Comparison of ENCODE assay signal across 8 mouse cellular contexts in the genomic region with DNA sequence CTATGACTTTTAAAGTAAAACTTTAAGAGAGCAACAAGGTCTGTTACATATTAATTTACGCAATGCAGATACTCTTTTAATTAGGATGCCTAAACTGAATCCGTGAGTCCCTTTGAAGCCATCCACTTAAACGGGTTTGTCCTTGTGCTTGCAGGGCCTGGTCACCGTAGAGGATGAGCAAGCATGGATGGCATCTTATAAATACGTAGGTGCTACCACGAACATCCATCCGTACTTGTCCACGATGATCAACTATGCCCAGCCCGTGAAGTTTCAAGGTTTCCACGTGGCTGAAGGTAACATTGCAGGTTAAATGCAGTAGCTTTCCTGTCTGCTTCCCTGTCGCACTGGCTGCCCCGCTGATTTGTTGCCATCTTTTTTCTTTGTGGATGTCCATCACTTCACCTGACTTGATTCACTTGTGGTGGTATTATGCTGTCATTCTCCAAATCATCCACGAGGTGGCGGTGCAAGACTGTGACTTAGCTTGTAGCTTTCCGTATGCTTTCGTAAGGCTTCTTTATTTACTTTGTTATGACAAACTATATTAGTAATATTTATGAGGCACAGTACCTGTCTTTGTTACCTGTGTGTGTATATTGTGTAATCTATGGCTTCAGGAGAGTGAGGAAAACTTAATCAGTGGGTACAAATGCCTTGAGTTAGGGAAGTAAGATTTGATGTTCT.
DNase-seq lines count a peak whose midpoint lies in the region; ATAC-seq and TF ChIP-seq lines count a peak whose summit lies in the region.

No protein-coding gene starts in this region.

- peak; percentile 33 for DNase-seq in layer of hippocampus, adult 11-12 months (ENCODE audit: low spot score)
- no peak for DNase-seq in layer of hippocampus, adult 9-11 months
- no peak for DNase-seq in Patski (ENCODE audit: low read depth, low spot score)
- DNase-seq in cerebellum, adult 9-11 months, result peak; percentile 64
- DNase-seq in gastrocnemius, postnatal 14 days, result peak; percentile 23
- peak; percentile 50 for DNase-seq in left cerebral cortex, postnatal 4 days
- peak; percentile 22 for DNase-seq in naive thymus-derived CD4-positive, alpha-beta T cell, adult 2 months (ENCODE audit: low read depth)

- intact Hi-C loops in gastrocnemius, postnatal 14 days (cut with DNase I; ENCODE audit: low total_unique reads), result loop anchor here (5.0 kb wide), 1 partner anchor 170 kb away; no protein-coding TSS in a partner anchor
- intact Hi-C loops in left cerebral cortex, postnatal 4 days (cut with DNase I), result loop anchor here (5.0 kb wide), 1 partner anchor 175 kb away; no protein-coding TSS in a partner anchor

- H3K27me3 ChIP-seq in Patski, result no peaks in the 10 kb centered on the region

- peak; percentile 67 for ATAC-seq in Patski
- no peak for ATAC-seq in frontal cortex, adult (ENCODE audit: low TSS enrichment)

- peak; percentile 83 for TF ChIP-seq CTCF in Patski (IDR thresholded peaks at IDR 0.05)

- POLR2A ChIA-PET in Patski (lab: Charles Lee), result no interaction called here

- in situ Hi-C loops in Patski (cut with MboI; ENCODE audit: low pct_unique_long_range_greater_than_20kb), result no loop called here

- CTCF ChIA-PET in Patski (lab: Charles Lee), result interaction anchor here (1.0 to 3.0 kb wide), 8 partner anchors 9 to 602 kb away, joined by 3 to 21 read pairs (median 4); no protein-coding TSS in a partner anchor

Comparison
In these comparisons a context has a peak if more than half of its experiments do, and no peak if none do; other contexts are left out.
1. DNase-seq: peak in layer of hippocampus, adult 11-12 months (single experiment), cerebellum, adult 9-11 months (single experiment), gastrocnemius, postnatal 14 days (single experiment), left cerebral cortex, postnatal 4 days (single experiment) and naive thymus-derived CD4-positive, alpha-beta T cell, adult 2 months (single experiment); none in layer of hippocampus, adult 9-11 months (single experiment) and Patski (single experiment).